Mouse (Mus musculus) stomach, embryonic 16.5 days (tissue): Measurements from ENCODE around the gene H2-M10.3. TPM values are rescaled to one million over a fixed set of nuclear protein-coding genes. Genes with fewer than 3 reads are reported as not detected.
"Not testable (repeated sequence)": the region's sequence is repeated elsewhere in the genome, so short reads cannot be mapped to it uniquely, and the experiment has no call there.

Experiments
- ATAC-seq: fragments of 200-750 bp; cut with Nextera tagmentation; 2 replicates; pipeline ENCODE4 v1.8.0; 2017; ENCODE audit warnings: moderate number of reproducible peaks, moderate TSS enrichment; ENCODE audit not compliant: insufficient read depth, low FRiP score
- H3K27ac ChIP-seq: fragments of 300-500 bp; sonication (generic); 2 replicates; pipeline ENCODE4 v1.5.1; 2014; ENCODE audit warnings: low read length
- H3K27me3 ChIP-seq: fragments of 300-500 bp; sonication (generic); 2 replicates; pipeline ENCODE4 v1.6.1; 2014; ENCODE audit warnings: low read length, control low read depth, mixed read lengths; ENCODE audit not compliant: control insufficient read depth, insufficient read depth
- H3K36me3 ChIP-seq: fragments of 300-500 bp; sonication (generic); 2 replicates; pipeline ENCODE4 v1.6.1; 2014; ENCODE audit warnings: low read length; ENCODE audit not compliant: control insufficient read depth, insufficient read depth
- H3K4me1 ChIP-seq: fragments of 300-500 bp; sonication (generic); 2 replicates; pipeline ENCODE4 v1.6.1; 2014; ENCODE audit warnings: low read length, control low read depth, mixed read lengths; ENCODE audit not compliant: control insufficient read depth, insufficient read depth
- H3K4me2 ChIP-seq: fragments of 300-500 bp; sonication (generic); 2 replicates; pipeline ENCODE4 v1.6.1; 2014; ENCODE audit warnings: low read depth, low read length, mixed read lengths
- H3K4me3 ChIP-seq: fragments of 300-500 bp; sonication (generic); replicated peaks from 2 replicates; pipeline ENCODE4 v1.5.1; 2014; ENCODE audit warnings: mild to moderate bottlenecking, low read length
- H3K9ac ChIP-seq: fragments of 300-500 bp; sonication (generic); 2 replicates; pipeline ENCODE4 v1.6.1; 2014; ENCODE audit warnings: low read length
- H3K9me3 ChIP-seq: fragments of 300-500 bp; sonication (generic); replicated peaks from 2 replicates; pipeline ENCODE4 v1.6.1; 2016; ENCODE audit warnings: low read length, control low read depth; ENCODE audit not compliant: control insufficient read depth
- WGBS: fragments of 180-500 bp; shearing (Covaris S2); extraction: QIAGEN DNeasy Blood & Tissue Kit; methylation state at CpG from one replicate; pipeline ENCODE4 v1.1.7; 2014; 5-methylcytosine and 5-hydroxymethylcytosine counted together
- polyA plus RNA-seq: library from polyadenylated mRNA; unstranded; fragments of >200 nt; fragmentation: Nextera tagmentation; extraction: Ambion mirVana; gene quantifications from 2 replicates; pipeline ENCODE4 v1.2.1, GENCODE M21; 2015

The H2-M10.3 gene
- not detected in 2 replicates for polyA plus RNA-seq

- not testable (repeated sequence) for H3K4me2 ChIP-seq, H3K36me3 ChIP-seq, H3K4me3 ChIP-seq, H3K9me3 ChIP-seq, H3K4me1 ChIP-seq, H3K27ac ChIP-seq, H3K9ac ChIP-seq, H3K27me3 ChIP-seq, ATAC-seq
- 96% methylated on average over 2 of the region's 2 CpGs for WGBS
These were observed at the start of gene H2-M10.3 for GRCm38 (mm10) chr17:36368317-36368716. TSS of gene H2-M10.3 (minus strand) at chr17:36368417.

DNA sequence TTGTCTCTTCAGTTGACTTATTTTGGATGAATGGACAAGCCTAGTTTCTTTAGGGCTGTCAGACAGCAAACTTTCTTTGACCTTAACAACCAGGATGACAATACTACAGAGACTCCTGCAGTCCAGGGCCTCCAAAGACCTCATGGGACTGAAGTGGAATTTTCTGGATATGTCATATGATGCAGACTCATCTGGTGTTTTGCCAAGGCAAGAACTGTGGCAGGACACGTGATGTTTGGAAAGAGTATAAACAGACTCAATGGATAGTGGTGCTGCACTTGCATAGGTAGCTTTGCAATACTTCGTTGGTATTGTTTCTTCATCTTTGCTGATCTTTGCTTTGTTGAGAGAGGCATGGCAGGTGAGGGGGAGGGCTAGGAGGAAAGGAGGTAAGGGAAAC lies 49.2 kb upstream of the H2-M10.3 start:
- no peak overlapping the region for H3K9ac ChIP-seq
- no peak overlapping the region for H3K4me2 ChIP-seq
- no peaks in the 10 kb centered on the region for H3K36me3 ChIP-seq
- no peaks in the 10 kb centered on the region for H3K4me1 ChIP-seq
- 40% methylated on average over 2 of the region's 2 CpGs for WGBS
- H3K27ac ChIP-seq: no peak overlapping the region
- H3K9me3 ChIP-seq: no peaks in the 10 kb centered on the region
- no peak for ATAC-seq
- H3K4me3 ChIP-seq: no peak overlapping the region
- no peaks in the 10 kb centered on the region for H3K27me3 ChIP-seq

DNA sequence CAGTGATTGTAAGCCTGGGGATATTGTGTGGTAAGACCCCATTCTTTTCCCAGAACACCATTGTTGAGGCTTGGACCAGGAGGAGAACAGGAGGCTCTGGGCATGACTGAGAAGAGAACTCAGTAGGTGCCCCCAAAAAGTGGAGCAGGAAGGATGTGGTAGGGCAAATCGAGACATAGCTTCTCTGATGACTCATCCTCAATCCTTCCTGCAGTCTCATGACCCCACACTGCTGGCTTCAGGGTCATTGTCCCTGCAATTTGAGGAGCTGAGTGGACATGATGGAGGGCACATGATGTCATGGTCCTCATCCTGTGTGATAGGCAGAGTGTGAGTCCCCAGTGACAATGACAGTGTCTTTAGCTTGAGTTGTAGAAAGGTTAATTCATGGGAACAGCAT lies 47.2 kb upstream of the H2-M10.3 start:
- 57% methylated on average over 1 of the region's 1 CpGs for WGBS
- Histone ChIP-seq H3K4me2 (no peak overlapping the region), H3K9ac (no peak overlapping the region), H3K27me3 (no peaks in the 10 kb centered on the region), H3K9me3 (no peaks in the 10 kb centered on the region), H3K4me3 (no peak overlapping the region), H3K4me1 (no peaks in the 10 kb centered on the region), H3K36me3 (no peaks in the 10 kb centered on the region), H3K27ac (no peak overlapping the region)
- no peak for ATAC-seq

- ATAC-seq: no peak
- no peak overlapping the region for H3K4me2 ChIP-seq
- no peaks in the 10 kb centered on the region for H3K27me3 ChIP-seq
- H3K4me1 ChIP-seq: no peaks in the 10 kb centered on the region
- H3K9me3 ChIP-seq: no peaks in the 10 kb centered on the region
- no peaks in the 10 kb centered on the region for H3K36me3 ChIP-seq
- no peak overlapping the region for H3K27ac ChIP-seq
- 82% methylated on average over 1 of the region's 1 CpGs for WGBS
- no peak overlapping the region for H3K4me3 ChIP-seq
- no peak overlapping the region for H3K9ac ChIP-seq
These were observed 46.1 kb upstream of the H2-M10.3 start for GRCm38 (mm10) chr17:36414361-36414760.

DNA sequence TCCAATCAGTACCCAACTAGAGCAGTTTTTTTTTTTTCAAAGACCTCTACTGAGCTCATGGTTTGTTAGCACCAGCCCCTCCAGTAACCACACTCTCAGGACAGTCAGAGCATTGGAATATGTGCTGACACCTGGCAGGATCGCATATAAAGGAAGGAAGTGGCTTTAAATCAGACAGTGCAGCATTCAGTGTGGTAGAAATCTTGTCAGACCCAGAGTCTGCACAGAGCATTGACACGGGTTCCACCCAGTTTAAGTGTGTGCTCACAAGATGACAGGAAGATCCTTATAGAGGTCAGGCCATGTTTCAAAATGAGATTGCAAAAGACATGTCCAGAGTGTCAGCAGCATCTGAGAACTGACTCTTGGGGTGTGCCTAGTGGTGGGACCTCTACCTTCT lies 21.7 kb upstream of the H2-M10.3 start:
- ATAC-seq: no peak
- Histone ChIP-seq H3K4me3 (no peak overlapping the region), H3K36me3 (no peaks in the 10 kb centered on the region), H3K9ac (no peak overlapping the region), H3K4me1 (no peaks in the 10 kb centered on the region), H3K4me2 (no peak overlapping the region), H3K27me3 (no peaks in the 10 kb centered on the region), H3K9me3 (no peaks in the 10 kb centered on the region), H3K27ac (no peak overlapping the region)
- 69% methylated on average over 2 of the region's 2 CpGs for WGBS

- not testable (repeated sequence) for ATAC-seq, H3K9ac ChIP-seq, H3K27ac ChIP-seq, H3K36me3 ChIP-seq, H3K27me3 ChIP-seq, H3K4me1 ChIP-seq, H3K9me3 ChIP-seq, H3K4me3 ChIP-seq, H3K4me2 ChIP-seq
These were observed 5.8 kb downstream of the H2-M10.3 start for GRCm38 (mm10) chr17:36362404-36362803.

DNA sequence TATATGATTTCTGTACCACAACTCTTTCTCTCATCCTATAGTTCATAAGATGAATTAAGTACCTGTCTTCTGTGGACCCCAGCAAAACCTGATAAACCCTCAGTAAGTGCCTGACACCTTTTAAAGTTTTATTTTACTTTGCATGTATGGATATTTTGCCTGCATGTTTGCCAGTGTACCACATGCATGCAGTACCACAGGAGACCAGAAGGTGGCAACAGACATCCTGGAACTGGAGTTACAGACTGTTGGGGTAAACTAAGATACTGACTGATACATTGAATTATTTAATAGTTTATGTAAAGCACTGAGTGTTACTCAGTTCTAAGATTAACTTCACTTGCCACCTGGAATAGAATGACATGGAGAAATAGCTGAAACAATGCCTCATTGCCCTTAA lies 10.7 kb downstream of the H2-M10.3 start:
- not testable (repeated sequence) for H3K4me3 ChIP-seq, H3K27me3 ChIP-seq, H3K9me3 ChIP-seq, H3K9ac ChIP-seq, H3K27ac ChIP-seq, H3K36me3 ChIP-seq, H3K4me2 ChIP-seq, H3K4me1 ChIP-seq, ATAC-seq

GRCm38 (mm10) chr17:36355763-36356162 lies 12.5 kb downstream of the H2-M10.3 start:
- no peak overlapping the region for H3K9ac ChIP-seq
- H3K4me2 ChIP-seq: no peak overlapping the region
- H3K4me1 ChIP-seq: no peaks in the 10 kb centered on the region
- H3K27me3 ChIP-seq: no peaks in the 10 kb centered on the region
- ATAC-seq: no peak
- WGBS: 35% methylated on average over 3 of the region's 3 CpGs
- H3K36me3 ChIP-seq: no peaks in the 10 kb centered on the region
- H3K4me3 ChIP-seq: no peak overlapping the region
- no peak overlapping the region for H3K27ac ChIP-seq
- no peaks in the 10 kb centered on the region for H3K9me3 ChIP-seq

DNA sequence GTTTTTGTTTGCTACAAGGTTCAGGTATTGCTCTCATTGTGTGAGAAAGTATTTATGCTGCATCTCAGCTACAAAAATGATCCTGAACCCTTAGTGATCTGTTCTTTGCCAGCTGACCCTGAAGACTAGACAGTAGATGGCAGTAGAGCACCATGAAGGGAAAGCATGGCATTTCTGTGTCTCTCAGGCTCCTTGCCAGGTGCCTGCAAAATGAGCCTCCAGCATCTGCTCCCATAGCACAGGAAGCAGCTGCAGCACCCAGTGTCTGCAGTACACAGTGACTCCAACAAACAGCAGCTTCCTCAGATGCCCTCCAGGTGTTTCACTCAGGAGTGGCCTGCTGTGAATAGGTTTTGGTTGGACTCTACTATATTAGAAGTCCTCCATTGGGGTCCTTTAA lies 12.9 kb downstream of the H2-M10.3 start:
- H3K27me3 ChIP-seq, H3K36me3 ChIP-seq, H3K4me2 ChIP-seq, H3K9me3 ChIP-seq, ATAC-seq, H3K4me1 ChIP-seq, H3K27ac ChIP-seq, H3K4me3 ChIP-seq, H3K9ac ChIP-seq: not testable (repeated sequence)

GRCm38 (mm10) chr17:36326055-36326454 lies 42.2 kb downstream of the H2-M10.3 start, which contains the start of gene H2-M10.1:
TSS of gene H2-M10.1 (minus strand) at chr17:36326155.
- H3K4me1 ChIP-seq: no peaks in the 10 kb centered on the region
- no peaks in the 10 kb centered on the region for H3K9me3 ChIP-seq

More at GRCm38 (mm10) chr17:36326055-36326454, 42.2 kb downstream of the H2-M10.3 start, which contains the start of gene H2-M10.1:
- no peaks in the 10 kb centered on the region for H3K27me3 ChIP-seq
- H3K36me3 ChIP-seq: no peaks in the 10 kb centered on the region
- H3K4me2 ChIP-seq: no peak within 1 kb of the TSS
- no peak within 1 kb of the TSS for H3K27ac ChIP-seq
- no peak within 1 kb of the TSS for H3K9ac ChIP-seq
- WGBS: 83% methylated on average over 4 of the region's 4 CpGs
- no peak for ATAC-seq
- H3K4me3 ChIP-seq: no peak within 1 kb of the TSS
